22 mouse cellular contexts compared by ENCODE assay signal in genomic region chr17:78392401-78393087, GRCm38 (mm10). TPM values are rescaled to one million over a fixed set of nuclear protein-coding genes. Genes with fewer than 3 reads are reported as not detected.
DNase-seq lines count a peak whose midpoint lies in the region; ATAC-seq and TF ChIP-seq lines count a peak whose summit lies in the region.
"Had no signal": no experiment of that assay in that cellular context is flagged by ENCODE, and none has a peak within 500 bp of the region (broad histone marks: within the 10 kb centered on the region; RNA-seq: fewer than 3 reads in every experiment).

No protein-coding gene starts in this region.

- no peaks in the 10 kb centered on the region for H3K27me3 ChIP-seq in intestine, embryonic 14.5 days (replicated peaks; ENCODE audit: control insufficient read depth, insufficient read depth, low read length)
- no peaks in the 10 kb centered on the region for H3K27me3 ChIP-seq in intestine, embryonic 15.5 days (replicated peaks)
- H3K27me3 ChIP-seq in neural tube, embryonic 15.5 days (replicated peaks): no peaks in the 10 kb centered on the region
- H3K27me3 ChIP-seq: CH12.LX; embryonic facial prominence, embryonic 13.5 days; forebrain, embryonic 13.5 days; heart, embryonic 12.5 days had no signal

- 60% methylated on average over 9 of the region's 9 CpGs for WGBS in intestine, embryonic 14.5 days
- 64% methylated on average over 9 of the region's 9 CpGs for whole genome bisulfite sequencing in intestine, embryonic 15.5 days
- WGBS in neural tube, embryonic 15.5 days: 86% methylated on average over 9 of the region's 9 CpGs

- DNase-seq in gastrocnemius, adult 2 months: no peak
- no peak for DNase-seq in gastrocnemius, postnatal 4 days (ENCODE audit: low spot score in 2 of 2)
- DNase-seq in intestine, embryonic 14.5 days (ENCODE audit: low spot score): peak; percentile 45
- peak; percentile 46 for DNase-seq in 3134 (ENCODE audit: extremely low read depth, insufficient read length, low spot score)
- DNase-seq in cerebellum, adult 11-12 months: no peak
- DNase-seq: adrenal gland, adult 8-10 months; adrenal gland, postnatal 36 days; cerebellum, adult 18-20 months; cerebellum, adult 9-11 months; cerebellum, postnatal 36 days; forebrain, postnatal 0 days; gastrocnemius, postnatal 25 days; heart, adult 18-20 months had no signal

- no peak overlapping the region for H3K9ac ChIP-seq in intestine, embryonic 14.5 days (ENCODE audit: low read length)
- no peak overlapping the region for H3K9ac ChIP-seq in intestine, embryonic 15.5 days
- H3K9ac ChIP-seq in neural tube, embryonic 15.5 days (replicated peaks): no peak overlapping the region
- H3K9ac ChIP-seq: embryonic facial prominence, embryonic 13.5 days; forebrain, embryonic 13.5 days; forebrain, postnatal 0 days; heart, embryonic 12.5 days; hindbrain, embryonic 14.5 days had no signal

- peaks cover 7% of the 10 kb centered on the region; the same call in 1 of the 2 replicates for H3K36me3 ChIP-seq in intestine, embryonic 14.5 days (ENCODE audit: control insufficient read depth, insufficient read depth, low read length)
- H3K36me3 ChIP-seq in intestine, embryonic 15.5 days: no peaks in the 10 kb centered on the region
- H3K36me3 ChIP-seq in neural tube, embryonic 15.5 days: 0 out of 2 replicates have a peak, but pooled peaks cover 3% of the 10 kb centered on the region

- intact Hi-C loops in gastrocnemius, adult 2 months (cut with DNase I): no loop called here

- H3K27ac ChIP-seq in gastrocnemius, adult 2 months: peak overlapping the region; percentile 54
- no peak overlapping the region for H3K27ac ChIP-seq in intestine, embryonic 14.5 days (ENCODE audit: low read depth)
- no peak overlapping the region for H3K27ac ChIP-seq in intestine, embryonic 15.5 days
- peak overlapping the region; percentile 19 for H3K27ac ChIP-seq in brown adipose tissue, adult 24 weeks (replicated peaks; ENCODE audit: low read depth, low read length)
- H3K27ac ChIP-seq in neural tube, embryonic 15.5 days (replicated peaks): no peak overlapping the region
- H3K27ac ChIP-seq: embryonic facial prominence, embryonic 13.5 days; forebrain, embryonic 13.5 days; hindbrain, embryonic 14.5 days had no signal

- no peak overlapping the region for H3K4me3 ChIP-seq in gastrocnemius, adult 2 months
- no peak overlapping the region for H3K4me3 ChIP-seq in intestine, embryonic 14.5 days (ENCODE audit: low read depth, low read length)
- H3K4me3 ChIP-seq in intestine, embryonic 15.5 days (replicated peaks): no peak overlapping the region
- no peak overlapping the region for H3K4me3 ChIP-seq in brown adipose tissue, adult 24 weeks (ENCODE audit: insufficient read depth, low read depth, low read length)
- no peak overlapping the region for H3K4me3 ChIP-seq in neural tube, embryonic 15.5 days (replicated peaks)
- H3K4me3 ChIP-seq: embryonic facial prominence, embryonic 13.5 days; forebrain, embryonic 13.5 days; heart, embryonic 12.5 days had no signal

- H3K4me1 ChIP-seq in intestine, embryonic 14.5 days (replicated peaks; ENCODE audit: control insufficient read depth, insufficient read depth, low read length): 0 out of 2 replicates have a peak, but pooled peaks cover 3% of the 10 kb centered on the region
- no peaks in the 10 kb centered on the region for H3K4me1 ChIP-seq in intestine, embryonic 15.5 days (replicated peaks)
- H3K4me1 ChIP-seq in brown adipose tissue, adult 24 weeks (ENCODE audit: control insufficient read depth, insufficient read depth, insufficient read length, low read length): peaks cover 6% of the 10 kb centered on the region; the same call in 1 of the 2 replicates
- no peaks in the 10 kb centered on the region for H3K4me1 ChIP-seq in neural tube, embryonic 15.5 days
- H3K4me1 ChIP-seq: embryonic facial prominence, embryonic 13.5 days; forebrain, embryonic 13.5 days had no signal

- ATAC-seq in intestine, embryonic 14.5 days (replicated peaks; ENCODE audit: low FRiP score, low TSS enrichment, low read depth): no peak
- no peak for ATAC-seq in intestine, embryonic 15.5 days
- ATAC-seq in neural tube, embryonic 15.5 days (ENCODE audit: low FRiP score): no peak
- ATAC-seq: forebrain, embryonic 13.5 days; forebrain, postnatal 0 days; intestine, postnatal 0 days had no signal

- H3K4me2 ChIP-seq in intestine, embryonic 14.5 days (ENCODE audit: low read length): no peak overlapping the region
- H3K4me2 ChIP-seq in intestine, embryonic 15.5 days (replicated peaks): no peak overlapping the region
- H3K4me2 ChIP-seq in neural tube, embryonic 15.5 days: no peak overlapping the region
- H3K4me2 ChIP-seq: embryonic facial prominence, embryonic 13.5 days; forebrain, embryonic 13.5 days; heart, embryonic 12.5 days; hindbrain, embryonic 14.5 days had no signal

- TF ChIP-seq CTCF in gastrocnemius, adult 2 months (IDR thresholded peaks at IDR 0.05): no peak

- no peaks in the 10 kb centered on the region for H3K9me3 ChIP-seq in intestine, embryonic 14.5 days (ENCODE audit: control insufficient read depth, low read length)
- H3K9me3 ChIP-seq in intestine, embryonic 15.5 days: no peaks in the 10 kb centered on the region
- H3K9me3 ChIP-seq in neural tube, embryonic 15.5 days (replicated peaks): no peaks in the 10 kb centered on the region
- H3K9me3 ChIP-seq: embryonic facial prominence, embryonic 13.5 days; forebrain, embryonic 13.5 days; heart, embryonic 12.5 days had no signal

RNA-seq across cellular contexts. Expression of gene Fez2, which starts 25.4 kb away (rescaled TPM):
- total RNA-seq in gastrocnemius, adult 2 months (2021): 10 to 100 TPM; 58.2 to 65.3 TPM
- total RNA-seq in gastrocnemius, postnatal 4 days (2021): 10 to 100 TPM; 52.9 to 56.6 TPM
- polyA plus RNA-seq in intestine, embryonic 14.5 days (2014; fragmentation: Nextera tagmentation; extraction: Ambion mirVana): 43.7 and 49.6 TPM in 2 replicates
- polyA plus RNA-seq in intestine, embryonic 15.5 days (2015; fragmentation: Nextera tagmentation; extraction: Ambion mirVana): 37.1 and 42.7 TPM in 2 replicates
- polyA plus RNA-seq in brown adipose tissue, adult 24 weeks (2012; ENCODE audit: insufficient read depth, insufficient read length, missing spikeins): 42.9 and 53.3 TPM in 2 replicates
- 55.8 and 63.6 TPM in 2 replicates for polyA plus RNA-seq in neural tube, embryonic 15.5 days (2015; fragmentation: Nextera tagmentation; extraction: Ambion mirVana)

Comparison
In these comparisons a context has a peak if more than half of its experiments do, and no peak if none do; other contexts are left out.
1. DNase-seq: peak in intestine, embryonic 14.5 days (single experiment) and 3134 (single experiment); none in gastrocnemius, adult 2 months (single experiment), gastrocnemius, postnatal 4 days (0 of 2) and cerebellum, adult 11-12 months (single experiment).
2. H3K27ac ChIP-seq: peak in gastrocnemius, adult 2 months (single experiment) and brown adipose tissue, adult 24 weeks (single experiment); none in intestine, embryonic 14.5 days (single experiment), intestine, embryonic 15.5 days (single experiment) and neural tube, embryonic 15.5 days (single experiment).